Comparison of ENCODE assay signal across 8 mouse cellular contexts in genomic region chr5:140648519-140649100, GRCm38 (mm10). TPM values are rescaled to one million over a fixed set of nuclear protein-coding genes. Genes with fewer than 3 reads are reported as not detected.
DNase-seq lines count a peak whose midpoint lies in the region; ATAC-seq and TF ChIP-seq lines count a peak whose summit lies in the region.

Ttyh3 (minus strand) TSS chr5:140649031.

- H3K4me3 ChIP-seq in kidney, postnatal 0 days (replicated peaks; ENCODE audit: low read depth, low read length), result peak within 1 kb of the TSS; percentile 89
- peak within 1 kb of the TSS; percentile 65 to 94 for H3K4me3 ChIP-seq in MEL (ENCODE audit: control insufficient read depth in 1 of 2, insufficient read depth in 1 of 2, low read depth in 2 of 2, low read length in 2 of 2)
- H3K4me3 ChIP-seq in embryonic fibroblast, embryonic 13.5 days (ENCODE audit: insufficient read depth, low read length), result peak within 1 kb of the TSS; percentile 84
- peak within 1 kb of the TSS; percentile 96 for H3K4me3 ChIP-seq in hindbrain, embryonic 12.5 days
- H3K4me3 ChIP-seq in liver, embryonic 12.5 days, result peak within 1 kb of the TSS; percentile 94
- H3K4me3 ChIP-seq in small intestine, adult 2 months (ENCODE audit: low read depth, low read length), result peak within 1 kb of the TSS; percentile 88

- TF ChIP-seq POLR2A in MEL (IDR thresholded peaks at IDR 0.05; ENCODE audit: control insufficient read depth in 1 of 2, insufficient read depth in 1 of 2, low read depth in 1 of 2, low read length in 2 of 2, poor library complexity in 1 of 2), result no peak; a peak in 1 of 4 replicates
- no peak; the same call in 1 of the 2 replicates for TF ChIP-seq POLR2A in embryonic fibroblast, embryonic 13.5 days (IDR thresholded peaks at IDR 0.05; ENCODE audit: low read depth, low read length)
- TF ChIP-seq POLR2A in small intestine, adult 2 months (IDR thresholded peaks at IDR 0.05; ENCODE audit: low read depth, low read length), result peak; percentile 11; the same call in 1 of the 2 replicates

- H3K27me3 ChIP-seq in kidney, postnatal 0 days (ENCODE audit: insufficient read depth, low read length), result no peaks in the 10 kb centered on the region
- no peaks in the 10 kb centered on the region for H3K27me3 ChIP-seq in MEL (ENCODE audit: control insufficient read depth in 1 of 2, insufficient read depth in 2 of 2, low read length in 2 of 2)
- H3K27me3 ChIP-seq in hindbrain, embryonic 12.5 days, result no peaks in the 10 kb centered on the region
- no peaks in the 10 kb centered on the region; the same call in 1 of the 2 replicates for H3K27me3 ChIP-seq in liver, embryonic 12.5 days (replicated peaks)
- H3K27me3 ChIP-seq in small intestine, adult 2 months (ENCODE audit: control insufficient read depth, insufficient read depth, low read length), result no peaks in the 10 kb centered on the region

- WGBS in kidney, postnatal 0 days, result under 1% methylated on average over 55 of the region's 62 CpGs
- 0% methylated on average over 43 of the region's 62 CpGs for WGBS in hindbrain, embryonic 12.5 days
- WGBS in liver, embryonic 12.5 days (ENCODE audit: insufficient replicate concordance), result under 1% methylated on average over 54 of the region's 62 CpGs
- under 1% methylated on average over 45 of the region's 62 CpGs for WGBS in small intestine, adult 2 months

- no peaks in the 10 kb centered on the region for H3K9me3 ChIP-seq in kidney, postnatal 0 days (replicated peaks; ENCODE audit: low read length)
- no peaks in the 10 kb centered on the region for H3K9me3 ChIP-seq in MEL (replicated peaks; ENCODE audit: insufficient read depth, low read length)
- H3K9me3 ChIP-seq in hindbrain, embryonic 12.5 days (replicated peaks), result no peaks in the 10 kb centered on the region
- H3K9me3 ChIP-seq in liver, embryonic 12.5 days (replicated peaks), result no peaks in the 10 kb centered on the region

- TF ChIP-seq CTCF in kidney, postnatal 0 days (IDR thresholded peaks at IDR 0.05; ENCODE audit: low read depth), result 0 out of 2 replicates have a peak, but pooled peaks have one; percentile 12
- no peak for TF ChIP-seq CTCF in MEL (IDR thresholded peaks at IDR 0.05 in 2 of 3, conservative IDR thresholded peaks at IDR 0.05 in 1 of 3; ENCODE audit: control insufficient read depth in 1 of 3, insufficient read depth in 1 of 3, low read depth in 2 of 3, low read length in 3 of 3, poor library complexity in 1 of 3, severe bottlenecking in 1 of 3)
- no peak for TF ChIP-seq CTCF in embryonic fibroblast, embryonic 13.5 days (IDR thresholded peaks at IDR 0.05; ENCODE audit: borderline replicate concordance, insufficient read depth, low read length)
- TF ChIP-seq CTCF in small intestine, adult 2 months (IDR thresholded peaks at IDR 0.05; ENCODE audit: extremely low read depth, insufficient read length, insufficient replicate concordance, low read depth, low read length), result no peak

- peak within 1 kb of the TSS; percentile 89 for H3K27ac ChIP-seq in kidney, postnatal 0 days
- H3K27ac ChIP-seq in MEL (ENCODE audit: control insufficient read depth, low read depth, low read length), result peak within 1 kb of the TSS; percentile 54
- peak within 1 kb of the TSS; percentile 66 for H3K27ac ChIP-seq in embryonic fibroblast, embryonic 13.5 days (ENCODE audit: insufficient read depth, low read length)
- peak within 1 kb of the TSS; percentile 89 for H3K27ac ChIP-seq in hindbrain, embryonic 12.5 days
- peak within 1 kb of the TSS; percentile 93 for H3K27ac ChIP-seq in liver, embryonic 12.5 days
- H3K27ac ChIP-seq in small intestine, adult 2 months (ENCODE audit: insufficient read depth, low read depth, low read length), result no peak within 1 kb of the TSS; the same call in 1 of the 2 replicates

- peak; percentile 55 for ATAC-seq in kidney, postnatal 0 days (replicated peaks; ENCODE audit: low FRiP score, low read depth)
- peak; percentile 12; the same call in 1 of the 2 replicates for ATAC-seq in hindbrain, embryonic 12.5 days (ENCODE audit: low FRiP score)
- peak; percentile 2; the same call in 1 of the 2 replicates for ATAC-seq in liver, embryonic 12.5 days

- DNase-seq in kidney, postnatal 0 days (ENCODE audit: low spot score), result no peak
- no peak for DNase-seq in kidney, postnatal 14 days
- peak; percentile 46 for DNase-seq in MEL (ENCODE audit: low read depth, low spot score)
- DNase-seq in cerebellum, postnatal 4 days (ENCODE audit: low spot score in 2 of 2), result no peak

- TF ChIP-seq RAD21 in MEL (IDR thresholded peaks at IDR 0.05; ENCODE audit: low read depth, low read length), result no peak

- H3K4me2 ChIP-seq in kidney, postnatal 0 days (ENCODE audit: low read length), result peak within 1 kb of the TSS; percentile 67
- peak within 1 kb of the TSS; percentile 99 for H3K4me2 ChIP-seq in hindbrain, embryonic 12.5 days (replicated peaks)
- H3K4me2 ChIP-seq in liver, embryonic 12.5 days, result peak within 1 kb of the TSS; percentile 99

- peaks cover 15% of the 10 kb centered on the region for H3K4me1 ChIP-seq in kidney, postnatal 0 days (replicated peaks; ENCODE audit: insufficient read depth, low read length)
- H3K4me1 ChIP-seq in MEL (ENCODE audit: control insufficient read depth in 1 of 2, insufficient read depth in 2 of 2, low read length in 2 of 2), result peaks cover 11 to 30% of the 10 kb centered on the region in 2 experiments
- H3K4me1 ChIP-seq in embryonic fibroblast, embryonic 13.5 days (ENCODE audit: control insufficient read depth, insufficient read depth, low read length), result 0 out of 2 replicates have a peak, but pooled peaks cover 2% of the 10 kb centered on the region
- peaks cover 42% of the 10 kb centered on the region for H3K4me1 ChIP-seq in hindbrain, embryonic 12.5 days
- H3K4me1 ChIP-seq in liver, embryonic 12.5 days, result peaks cover 79% of the 10 kb centered on the region
- peaks cover 15% of the 10 kb centered on the region for H3K4me1 ChIP-seq in small intestine, adult 2 months (ENCODE audit: control insufficient read depth, insufficient read depth, insufficient read length, low read length)

- no peak for TF ChIP-seq EP300 in MEL (IDR thresholded peaks at IDR 0.05; ENCODE audit: low read depth in 1 of 2, low read length in 2 of 2)

- peaks cover 4% of the 10 kb centered on the region; the same call in 1 of the 2 replicates for H3K79me2 ChIP-seq in MEL (ENCODE audit: control insufficient read depth, insufficient read depth, low read length, poor library complexity)

- peak within 1 kb of the TSS; percentile 98 for H3K9ac ChIP-seq in kidney, postnatal 0 days (ENCODE audit: low read depth, low read length)
- peak within 1 kb of the TSS; percentile 80 for H3K9ac ChIP-seq in MEL (ENCODE audit: control insufficient read depth, low read depth, low read length, poor library complexity, severe bottlenecking)
- peak within 1 kb of the TSS; percentile 100 for H3K9ac ChIP-seq in hindbrain, embryonic 12.5 days
- peak within 1 kb of the TSS; percentile 97 for H3K9ac ChIP-seq in liver, embryonic 12.5 days

- H3K36me3 ChIP-seq in kidney, postnatal 0 days (ENCODE audit: insufficient read depth, low read length), result 0 out of 2 replicates have a peak, but pooled peaks cover 4% of the 10 kb centered on the region
- H3K36me3 ChIP-seq in MEL (ENCODE audit: control insufficient read depth in 1 of 2, insufficient read depth in 2 of 2, low read length in 2 of 2), result peaks cover 0 to 18% of the 10 kb centered on the region in 2 experiments; a peak in 2 of 4 replicates
- H3K36me3 ChIP-seq in hindbrain, embryonic 12.5 days, result peaks cover 18% of the 10 kb centered on the region
- peaks cover 10% of the 10 kb centered on the region for H3K36me3 ChIP-seq in liver, embryonic 12.5 days
- no peaks in the 10 kb centered on the region for H3K36me3 ChIP-seq in small intestine, adult 2 months (ENCODE audit: control insufficient read depth, insufficient read depth, low read length)

TF ChIP-seq in MEL, 35 proteins besides CTCF, POLR2A, EP300 and RAD21:
- 0 out of 2 replicates have a peak, but pooled peaks have one; percentile 8 for TF ChIP-seq TCF12 (IDR thresholded peaks at IDR 0.05; ENCODE audit: low read depth, low read length)
- no peak for TF ChIP-seq SMC3 (IDR thresholded peaks at IDR 0.05; ENCODE audit: low read depth, low read length)

RNA-seq across cellular contexts. Expression of gene Ttyh3, which starts in this region (rescaled TPM):
- 21.7 and 25.3 TPM in 2 replicates for polyA plus RNA-seq in kidney, postnatal 0 days (2015; fragmentation: Nextera tagmentation; extraction: Ambion mirVana)
- total RNA-seq in MEL (2012; rRNA removed), result 4.6 and 5.9 TPM in 2 replicates
- 10 to 100 TPM in 1 of 2 experiments, not detected in 1; 35.7 TPM for polyA plus RNA-seq in MEL (2012; ENCODE audit: insufficient read depth in 1 of 2, insufficient read length in 2 of 2, low read depth in 1 of 2, low replicate concordance in 2 of 2, missing spikeins in 1 of 2)
- polyA plus RNA-seq in embryonic fibroblast, embryonic 13.5 days (2011; ENCODE audit: insufficient read length, low read depth, missing spikeins), result 79.6 and 95.0 TPM in 2 replicates
- 83.7 and 98.3 TPM in 2 replicates for polyA plus RNA-seq in hindbrain, embryonic 12.5 days (2016; fragmentation: Nextera tagmentation; extraction: Ambion mirVana)
- polyA plus RNA-seq in liver, embryonic 12.5 days (2016; fragmentation: Nextera tagmentation; extraction: Ambion mirVana), result 13.0 and 15.6 TPM in 2 replicates
- 35.3 and 72.5 TPM in 2 replicates for polyA plus RNA-seq in small intestine, adult 2 months (2012; rRNA removed)

Comparison
In these comparisons a context has a peak if more than half of its experiments do, and no peak if none do; other contexts are left out.
1. ATAC-seq: peak in every context shown above with its lines; median percentile 55 in kidney, postnatal 0 days; 12 in hindbrain, embryonic 12.5 days; 2 in liver, embryonic 12.5 days.